Mouse (Mus musculus) MEL (cell line): ENCODE measurements at regions not wholly inside any gene's neighbourhood (a gene's known extent, or its start where the extent isn't known, plus 50 kb on each side); places are given as distances from the start of the nearest gene placed in this dataset.

Source experiments
- DNase-seq: peaks from one replicate; pipeline ENCODE4 v3.0.0; 2011; ENCODE audit warnings: low read depth, low spot score
- H3K27ac ChIP-seq: 2 replicates; pipeline ENCODE4 v1.5.1; 2012; ENCODE audit warnings: low read depth, mild to moderate bottlenecking, control low read depth, low read length, moderate library complexity; ENCODE audit not compliant: control insufficient read depth
- H3K27me3 ChIP-seq, 2 experiments: fragments of 150-350 bp in 1 of 2; sonication (generic) in 1 of 2; 2 replicates each; pipeline ENCODE4 v1.6.1; 2012; ENCODE audit warnings: low read length in 2 of 2, mild to moderate bottlenecking in 2 of 2, improper control_type of control experiment in 1 of 2, moderate library complexity in 1 of 2; ENCODE audit not compliant: insufficient read depth in 2 of 2, control insufficient read depth in 1 of 2
- H3K36me3 ChIP-seq, 2 experiments: 2 replicates each; pipeline ENCODE4 v1.6.1; 2012 to 2014; ENCODE audit warnings: low read length in 2 of 2, improper control_type of control experiment in 1 of 2, inconsistent platforms in 1 of 2, mild to moderate bottlenecking in 1 of 2; ENCODE audit not compliant: insufficient read depth in 2 of 2, control insufficient read depth in 1 of 2
- H3K4me1 ChIP-seq, 2 experiments: fragments of 150-350 bp in 1 of 2; sonication (generic) in 1 of 2; 2 replicates each; pipeline ENCODE4 v1.6.1; 2012; ENCODE audit warnings: low read length in 2 of 2, improper control_type of control experiment in 1 of 2, mild to moderate bottlenecking in 1 of 2; ENCODE audit not compliant: insufficient read depth in 2 of 2, control insufficient read depth in 1 of 2
- H3K4me3 ChIP-seq, 2 experiments: fragments of 150-350 bp in 1 of 2; sonication (generic) in 1 of 2; 2 replicates each; pipeline ENCODE4 v1.5.1; 2012; ENCODE audit warnings: low read depth in 2 of 2, low read length in 2 of 2, mild to moderate bottlenecking in 2 of 2, moderate library complexity in 2 of 2, control low read depth in 1 of 2, improper control_type of control experiment in 1 of 2; ENCODE audit not compliant: control insufficient read depth in 1 of 2, insufficient read depth in 1 of 2
- H3K79me2 ChIP-seq: 2 replicates; pipeline ENCODE4 v1.6.1; 2012; ENCODE audit warnings: mild to moderate bottlenecking, low read length, moderate library complexity; ENCODE audit not compliant: control insufficient read depth, poor library complexity, insufficient read depth
- H3K9ac ChIP-seq: 2 replicates; pipeline ENCODE4 v1.6.1; 2012; ENCODE audit warnings: low read depth, mild to moderate bottlenecking, control low read depth, low read length, moderate library complexity; ENCODE audit not compliant: control insufficient read depth, poor library complexity, severe bottlenecking
- H3K9me3 ChIP-seq: fragments of 150-350 bp; sonication (generic); replicated peaks from 2 replicates; pipeline ENCODE4 v1.6.1; 2012; ENCODE audit warnings: mild to moderate bottlenecking, low read length, improper control_type of control experiment, moderate library complexity; ENCODE audit not compliant: insufficient read depth
- CTCF ChIP-seq, 3 experiments: IDR thresholded peaks in 2 of 3; conservative IDR thresholded peaks in 1 of 3; 2 replicates each; pipeline ENCODE4 v1.5.1; 2011 to 2012; ENCODE audit warnings: low read length in 3 of 3, low read depth in 2 of 3, mild to moderate bottlenecking in 2 of 3, improper control_type of control experiment in 1 of 3, inconsistent platforms in 1 of 3, mixed read lengths in 1 of 3, moderate library complexity in 1 of 3; ENCODE audit not compliant: control insufficient read depth in 1 of 3, insufficient read depth in 1 of 3, poor library complexity in 1 of 3, severe bottlenecking in 1 of 3
- E2F4 ChIP-seq: IDR thresholded peaks from 2 replicates; pipeline ENCODE4 v1.6.1; 2011; ENCODE audit warnings: low read depth, low read length, improper control_type of control experiment, borderline replicate concordance
- EP300 ChIP-seq, 2 experiments: IDR thresholded peaks; 2 replicates each; pipeline ENCODE4 v1.6.1; 2011; ENCODE audit warnings: improper control_type of control experiment in 2 of 2, low read length in 2 of 2, low read depth in 1 of 2, mild to moderate bottlenecking in 1 of 2
- HCFC1 ChIP-seq: IDR thresholded peaks from 2 replicates; pipeline ENCODE4 v1.6.1; 2012; ENCODE audit warnings: low read depth, mild to moderate bottlenecking, inconsistent platforms, low read length, improper control_type of control experiment, moderate library complexity
- MAX ChIP-seq: IDR thresholded peaks from 2 replicates; pipeline ENCODE4 v1.6.1; 2011; ENCODE audit warnings: low read length, improper control_type of control experiment
- MEF2A ChIP-seq: IDR thresholded peaks from 2 replicates; pipeline ENCODE4 v1.6.1; 2014; ENCODE audit warnings: low read depth, mild to moderate bottlenecking, inconsistent platforms, low read length, improper control_type of control experiment; ENCODE audit not compliant: poor library complexity, insufficient replicate concordance, severe bottlenecking; ENCODE audit errors: extremely low read depth
- MXI1 ChIP-seq: IDR thresholded peaks from 2 replicates; pipeline ENCODE4 v1.6.1; 2011; ENCODE audit warnings: mild to moderate bottlenecking, low read depth, low read length, improper control_type of control experiment
- MYC ChIP-seq: IDR thresholded peaks from 2 replicates; pipeline ENCODE4 v1.6.1; 2011; ENCODE audit warnings: low read depth, mild to moderate bottlenecking, low read length, improper control_type of control experiment, moderate library complexity
- NELFE ChIP-seq: IDR thresholded peaks from 2 replicates; pipeline ENCODE4 v1.6.1; 2011; ENCODE audit warnings: low read depth, low read length, improper control_type of control experiment
- NRF1 ChIP-seq: IDR thresholded peaks from 2 replicates; pipeline ENCODE4 v1.6.1; 2014; ENCODE audit warnings: low read depth, mild to moderate bottlenecking, inconsistent platforms, low read length, improper control_type of control experiment, moderate library complexity; ENCODE audit not compliant: poor library complexity, insufficient read depth, severe bottlenecking
- POLR2A ChIP-seq, 2 experiments: IDR thresholded peaks; 2 replicates each; pipeline ENCODE4 v1.6.1; 2011 to 2012; ENCODE audit warnings: low read length in 2 of 2, mild to moderate bottlenecking in 2 of 2, control low read depth in 1 of 2, improper control_type of control experiment in 1 of 2, low read depth in 1 of 2, moderate library complexity in 1 of 2; ENCODE audit not compliant: control insufficient read depth in 1 of 2, insufficient read depth in 1 of 2, poor library complexity in 1 of 2
- POLR2AphosphoS2 ChIP-seq: IDR thresholded peaks from 2 replicates; pipeline ENCODE4 v1.6.1; 2011; ENCODE audit warnings: low read length, improper control_type of control experiment
- RAD21 ChIP-seq: IDR thresholded peaks from 2 replicates; pipeline ENCODE4 v1.6.1; 2011; ENCODE audit warnings: mild to moderate bottlenecking, low read depth, low read length, improper control_type of control experiment
- SIN3A ChIP-seq: IDR thresholded peaks from 2 replicates; pipeline ENCODE4 v1.6.1; 2012; ENCODE audit warnings: low read length, improper control_type of control experiment, inconsistent platforms
- SMC3 ChIP-seq: IDR thresholded peaks from 2 replicates; pipeline ENCODE4 v1.6.1; 2011; ENCODE audit warnings: low read depth, low read length, improper control_type of control experiment
- TCF12 ChIP-seq: IDR thresholded peaks from 2 replicates; pipeline ENCODE4 v1.6.1; 2014; ENCODE audit warnings: low read depth, mild to moderate bottlenecking, inconsistent platforms, low read length, improper control_type of control experiment, moderate library complexity
- UBTF ChIP-seq: IDR thresholded peaks from 2 replicates; pipeline ENCODE4 v1.6.1; 2012; ENCODE audit warnings: low read depth, mild to moderate bottlenecking, inconsistent platforms, low read length, improper control_type of control experiment, moderate library complexity, borderline replicate concordance; ENCODE audit not compliant: insufficient read depth
- USF1 ChIP-seq: IDR thresholded peaks from 2 replicates; pipeline ENCODE4 v1.6.1; 2014; ENCODE audit warnings: low read depth, mild to moderate bottlenecking, inconsistent platforms, low read length, improper control_type of control experiment, moderate library complexity
- ZC3H11A ChIP-seq: IDR thresholded peaks from 2 replicates; pipeline ENCODE4 v1.6.1; 2012; ENCODE audit warnings: low read depth, mild to moderate bottlenecking, inconsistent platforms, low read length, improper control_type of control experiment
- ZKSCAN1 ChIP-seq: IDR thresholded peaks from 2 replicates; pipeline ENCODE4 v1.6.1; 2012; ENCODE audit warnings: low read depth, mild to moderate bottlenecking, inconsistent platforms, low read length, improper control_type of control experiment, moderate library complexity
- ZNF384 ChIP-seq: IDR thresholded peaks from 2 replicates; pipeline ENCODE4 v1.6.1; 2012; ENCODE audit warnings: low read depth, mild to moderate bottlenecking, inconsistent platforms, low read length, improper control_type of control experiment

DNA sequence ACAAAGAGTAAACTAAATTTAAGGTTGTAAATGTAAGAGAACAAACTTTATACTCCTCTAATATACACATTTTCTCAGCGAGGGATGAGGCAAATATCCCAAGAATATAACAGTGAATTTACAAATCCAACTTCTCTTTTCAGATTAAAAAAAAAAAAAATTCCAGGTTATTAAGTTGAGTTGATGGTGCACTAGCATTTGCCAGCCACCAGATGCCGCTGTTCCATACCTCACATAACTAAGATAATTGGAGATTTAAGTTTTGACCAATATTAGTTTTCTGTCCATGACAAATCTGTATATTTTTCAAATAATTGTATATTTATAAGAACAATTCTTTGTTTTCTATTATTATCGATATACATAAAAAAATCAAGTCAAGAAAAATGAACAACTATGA lies 319.9 kb upstream of the Kcnh7 start:
- Histone ChIP-seq H3K9me3 (no peaks in the 10 kb centered on the region), H3K9ac (no peak overlapping the region), H3K4me3 (no peak overlapping the region), H3K79me2 (no peaks in the 10 kb centered on the region), H3K4me1 (no peaks in the 10 kb centered on the region), H3K27me3 (no peaks in the 10 kb centered on the region), H3K36me3 (no peaks in the 10 kb centered on the region), H3K27ac (no peak overlapping the region)
- peak; percentile 44 for DNase-seq
- no peak for TF ChIP-seq POLR2AphosphoS2
- no peak for TF ChIP-seq NRF1
- no peak for TF ChIP-seq SIN3A
- TF ChIP-seq MEF2A: no peak
- no peak for TF ChIP-seq HCFC1
- TF ChIP-seq TCF12: no peak
- peak; percentile 90 for TF ChIP-seq ZNF384
- TF ChIP-seq USF1: no peak
- peak; percentile 35 to 57 (median 39); a peak in 4 of 6 replicates for TF ChIP-seq CTCF (IDR thresholded peaks at IDR 0.05 in 2 of 3, conservative IDR thresholded peaks at IDR 0.05 in 1 of 3; ENCODE audit: control insufficient read depth in 1 of 3, insufficient read depth in 1 of 3, low read depth in 2 of 3, low read length in 3 of 3, poor library complexity in 1 of 3, severe bottlenecking in 1 of 3)
- TF ChIP-seq RAD21: peak; percentile 35
- TF ChIP-seq MAX: no peak
- TF ChIP-seq UBTF: no peak
- TF ChIP-seq SMC3: peak; percentile 46; the same call in 1 of the 2 replicates
- no peak for TF ChIP-seq E2F4

DNA sequence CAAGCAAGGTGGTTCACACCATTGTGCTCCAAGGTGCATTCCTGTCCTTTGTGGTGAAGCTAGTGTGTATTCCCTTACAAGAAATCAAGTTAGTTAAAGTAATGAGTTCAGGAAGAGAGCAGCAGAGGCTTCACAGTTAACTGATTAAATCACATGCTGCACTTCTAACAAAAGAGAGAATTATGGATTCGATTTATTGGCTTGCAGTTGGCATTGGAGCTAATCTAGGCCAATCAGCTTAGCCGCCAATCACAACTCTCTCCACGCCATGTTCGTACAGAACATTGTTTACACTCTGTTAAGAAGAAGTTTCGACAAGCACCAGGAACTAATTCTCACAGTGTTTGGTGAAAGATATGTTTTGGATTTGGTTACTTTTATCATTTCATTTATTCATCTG lies 292.3 kb upstream of the Kcnh7 start:
- no peaks in the 10 kb centered on the region for H3K79me2 ChIP-seq
- TF ChIP-seq USF1 (no peak), SMC3 (no peak), ZKSCAN1 (no peak), CTCF (IDR thresholded peaks at IDR 0.05 in 2 of 3, conservative IDR thresholded peaks at IDR 0.05 in 1 of 3; ENCODE audit: control insufficient read depth in 1 of 3, insufficient read depth in 1 of 3, low read depth in 2 of 3, low read length in 3 of 3, poor library complexity in 1 of 3, severe bottlenecking in 1 of 3) (no peak), POLR2AphosphoS2 (no peak), ZC3H11A (no peak), NELFE (no peak), MXI1 (no peak), E2F4 (no peak), TCF12 (no peak), MYC (no peak), POLR2A (IDR thresholded peaks at IDR 0.05; ENCODE audit: control insufficient read depth in 1 of 2, insufficient read depth in 1 of 2, low read depth in 1 of 2, low read length in 2 of 2, poor library complexity in 1 of 2) (no peak), EP300 (IDR thresholded peaks at IDR 0.05; ENCODE audit: low read depth in 1 of 2, low read length in 2 of 2) (no peak)
- no peak overlapping the region for H3K4me3 ChIP-seq
- H3K9ac ChIP-seq: no peak overlapping the region
- H3K27me3 ChIP-seq: no peaks in the 10 kb centered on the region
- H3K4me1 ChIP-seq: no peaks in the 10 kb centered on the region
- no peak overlapping the region for H3K27ac ChIP-seq
- no peak for DNase-seq
- no peaks in the 10 kb centered on the region for H3K9me3 ChIP-seq
- no peaks in the 10 kb centered on the region for H3K36me3 ChIP-seq
